Mouse (Mus musculus): ENCODE data around the gene Vps26c. TPM values are rescaled to one million over a fixed set of nuclear protein-coding genes. Genes with fewer than 3 reads are reported as not detected.
"Not testable (repeated sequence)": the region's sequence is repeated elsewhere in the genome, so short reads cannot be mapped to it uniquely, and the experiment has no call there.

Vps26c gene
- polyA plus RNA-seq, 1 experiment: 64.7 TPM

DNA sequence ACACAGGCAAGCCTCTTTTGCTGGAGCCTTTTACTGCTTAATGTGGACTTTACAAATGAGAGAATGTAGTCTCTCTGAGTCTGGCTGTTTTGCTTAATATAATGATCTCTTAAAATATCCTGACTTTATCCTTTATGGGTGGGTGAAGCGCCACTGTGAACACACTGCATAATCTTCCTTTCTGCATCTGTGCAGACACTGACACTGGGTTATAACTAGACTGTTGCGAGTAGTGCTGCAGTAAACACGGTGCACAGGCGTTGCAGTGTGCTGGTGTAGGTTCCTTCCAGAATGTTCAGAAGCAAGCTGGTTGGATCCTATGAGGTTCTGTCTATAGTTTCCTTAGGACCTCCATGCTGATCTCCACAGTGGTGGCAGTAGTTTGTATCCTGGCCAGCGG lies 37.3 kb downstream of the Vps26c start:
- no peak for DNase-seq (ENCODE audit: low spot score)

DNA sequence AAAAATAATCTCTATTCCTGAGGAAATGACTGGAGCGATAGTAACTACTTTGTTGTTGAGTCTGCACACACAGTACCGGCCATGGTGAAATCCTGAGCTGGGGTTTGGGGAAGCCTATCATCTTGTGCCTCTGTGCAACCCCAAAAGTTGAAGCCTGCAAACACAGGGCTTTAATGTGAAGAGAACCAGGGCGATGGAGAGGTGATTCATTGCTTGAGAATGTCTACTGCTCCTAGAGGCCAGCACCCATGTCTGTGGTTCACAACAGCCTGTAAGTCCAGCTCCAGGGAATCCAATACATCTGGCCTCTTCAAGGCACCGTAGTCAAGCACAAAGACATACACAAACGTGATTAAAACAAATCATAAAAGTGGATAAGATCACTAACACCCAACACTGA lies 39.3 kb downstream of the Vps26c start:
- DNase-seq (ENCODE audit: low spot score): no peak

DNA sequence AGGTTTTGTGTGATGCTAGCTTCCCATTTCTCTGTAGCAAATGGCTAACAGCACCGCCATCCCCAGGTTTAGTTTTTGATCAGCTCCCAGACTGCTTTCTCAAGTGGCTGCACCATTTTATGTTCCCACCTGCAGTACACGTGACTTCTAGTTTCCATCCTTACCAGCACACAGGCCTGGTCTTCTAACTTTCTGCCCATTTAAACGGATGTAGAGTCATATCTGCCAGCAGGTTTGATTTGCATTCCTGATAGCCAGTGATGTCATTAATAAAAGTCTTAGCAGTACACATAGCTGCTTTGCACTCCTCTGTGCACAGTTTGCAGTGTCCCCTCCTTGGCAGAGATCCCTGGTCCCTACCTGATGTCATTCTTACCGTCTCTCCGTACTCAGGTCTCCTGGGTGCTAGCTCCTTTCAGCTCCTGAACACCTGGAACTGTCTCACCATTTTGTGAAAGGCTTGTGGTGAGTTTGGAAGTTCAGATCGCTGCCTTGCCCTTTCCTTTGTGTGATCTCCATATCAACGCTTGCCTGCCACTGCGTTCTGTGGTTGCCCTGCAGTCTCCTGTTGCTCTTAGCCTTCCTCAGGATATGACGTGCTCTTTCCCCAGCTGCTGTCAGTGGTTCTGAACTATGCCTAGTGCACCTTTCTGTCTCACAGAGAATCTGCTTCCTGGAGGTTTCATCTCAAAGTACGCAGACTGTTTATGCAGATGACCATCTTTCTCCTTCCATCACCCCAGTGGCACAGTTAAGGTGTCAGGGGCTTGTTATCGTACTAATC lies 41.7 kb downstream of the Vps26c start:
- DNase-seq (ENCODE audit: low spot score): no peak

DNA sequence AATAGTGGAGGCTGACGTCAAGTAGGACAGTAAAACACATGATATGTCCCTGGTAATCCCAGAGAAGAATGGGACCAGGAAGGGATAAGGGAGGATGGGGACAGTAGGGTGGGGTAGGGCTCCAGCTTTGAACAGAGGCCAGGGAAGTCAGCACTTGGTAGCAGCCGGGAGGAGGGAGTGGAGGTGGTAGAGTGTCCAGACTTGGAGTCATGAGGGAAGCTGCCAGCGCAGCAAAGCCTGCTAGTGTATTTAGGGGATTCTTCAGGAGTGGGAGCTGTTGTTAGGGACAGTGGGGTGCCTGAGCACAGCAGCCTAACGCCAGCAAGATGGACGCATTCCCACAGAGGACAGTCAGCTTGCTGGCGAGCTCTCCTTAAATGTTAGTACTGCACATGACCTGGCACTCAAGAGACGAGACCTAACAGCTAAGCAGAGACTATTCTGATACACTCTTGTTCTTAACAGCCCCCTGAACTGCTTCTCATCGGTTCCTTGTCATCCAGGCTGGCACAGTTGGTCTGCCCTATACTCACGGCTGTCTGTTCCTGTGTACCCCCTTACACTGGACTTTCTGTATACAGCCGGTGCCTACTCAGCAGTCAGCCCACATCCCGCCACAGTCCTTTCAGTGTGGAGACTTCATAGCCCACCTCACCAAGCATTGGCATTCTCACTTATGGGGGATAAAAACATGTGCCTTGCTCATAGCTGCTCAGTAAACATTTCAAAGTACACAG lies 53.4 kb downstream of the Vps26c start:
- DNase-seq (ENCODE audit: low spot score): no peak

DNA sequence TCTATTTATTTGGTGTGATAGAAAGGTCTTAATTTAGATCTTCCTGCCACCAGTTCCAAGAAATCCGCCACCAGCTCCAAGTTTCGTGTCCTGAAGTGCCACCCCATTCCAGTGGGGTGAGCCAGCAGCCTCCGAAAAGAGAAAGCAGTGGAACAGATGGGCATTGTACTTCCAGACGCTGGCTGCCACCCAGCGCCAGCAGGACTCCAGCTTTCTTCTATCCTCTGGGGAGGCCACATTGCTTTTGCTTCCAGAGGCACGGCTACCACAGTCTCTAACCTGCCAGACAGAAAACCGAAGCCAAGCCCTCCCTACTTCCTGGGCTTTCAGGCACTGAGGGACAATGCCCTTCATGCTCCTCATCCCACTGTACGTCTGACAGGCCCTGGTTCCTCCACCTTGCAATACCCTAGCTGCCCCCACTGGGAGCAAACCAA lies 54.1 kb downstream of the Vps26c start:
- DNase-seq (ENCODE audit: low spot score): no peak

DNA sequence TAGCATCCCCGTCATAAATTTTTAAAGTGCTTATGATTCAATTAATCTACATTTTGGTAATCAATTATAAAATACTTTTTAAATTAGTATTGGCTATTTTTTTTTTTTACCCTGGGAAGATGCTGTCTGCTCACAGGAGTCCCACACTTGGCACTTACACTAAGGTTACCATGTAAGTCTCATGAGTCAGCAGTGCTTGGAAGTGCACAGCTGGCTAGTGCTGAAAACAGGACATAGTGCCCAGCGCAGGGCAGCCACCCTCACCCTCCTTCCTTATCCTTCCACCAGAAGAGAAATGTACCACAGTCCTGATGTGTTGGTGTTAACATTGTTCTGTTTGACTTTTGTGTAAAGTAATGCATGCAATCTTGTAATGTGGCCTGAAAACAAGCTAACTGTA lies 58.2 kb downstream of the Vps26c start:
- no peak for DNase-seq (ENCODE audit: low spot score)

DNA sequence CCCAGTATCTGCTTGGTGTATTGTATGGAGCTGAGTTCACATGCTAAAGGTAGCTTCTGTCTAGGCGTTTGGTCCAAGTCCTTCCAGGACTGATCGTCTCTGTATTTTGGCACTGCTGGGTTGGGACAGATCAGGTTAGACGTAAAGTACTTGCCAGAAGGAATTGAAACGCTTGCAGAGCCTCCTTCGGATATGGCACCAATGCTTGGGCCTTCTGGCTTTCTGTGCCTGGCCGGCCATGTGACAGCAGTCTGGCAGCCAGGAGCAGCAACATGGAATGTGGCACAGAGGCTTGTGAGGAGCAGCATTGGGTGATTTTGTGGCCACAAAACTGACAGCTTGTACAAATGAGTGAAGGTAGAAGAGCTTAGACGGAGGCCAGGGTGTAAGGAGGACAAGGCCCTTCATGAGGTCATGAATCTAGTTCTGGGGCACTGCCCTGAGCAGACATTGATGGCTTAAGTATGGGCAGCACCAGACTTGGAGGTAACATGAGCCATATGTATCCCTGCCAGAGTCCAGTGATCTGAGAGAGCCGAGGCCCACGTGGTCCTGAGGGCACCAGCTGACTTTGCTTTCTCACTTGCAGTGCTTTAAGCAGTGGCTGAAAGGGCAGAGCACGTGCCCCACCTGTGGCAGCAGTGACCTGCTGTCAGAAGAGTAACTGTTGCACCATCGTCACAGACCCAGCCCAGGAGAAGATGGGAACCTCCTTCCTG lies 59.1 kb downstream of the Vps26c start:
- no peak for DNase-seq (ENCODE audit: low spot score)

DNA sequence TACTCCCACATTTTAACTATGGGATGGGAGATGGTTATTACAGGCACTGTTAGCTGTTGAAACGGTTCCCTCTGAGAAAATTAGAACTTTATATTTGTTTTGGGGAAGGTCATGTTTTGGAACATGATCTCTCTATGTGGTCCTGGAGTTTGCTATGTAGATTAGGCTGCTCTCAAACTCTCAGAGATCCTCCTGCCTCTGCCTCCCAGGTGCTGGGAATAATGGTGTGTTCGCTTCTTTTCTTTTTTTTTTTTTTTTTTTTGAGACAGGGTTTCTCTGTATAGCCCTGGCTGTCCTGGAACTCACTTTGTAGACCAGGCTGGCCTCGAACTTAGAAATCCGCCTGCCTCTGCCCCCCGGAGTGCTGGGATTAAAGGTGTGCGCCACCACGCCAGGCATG lies 60.3 kb downstream of the Vps26c start:
- not testable (repeated sequence) for DNase-seq (ENCODE audit: low spot score)

DNA sequence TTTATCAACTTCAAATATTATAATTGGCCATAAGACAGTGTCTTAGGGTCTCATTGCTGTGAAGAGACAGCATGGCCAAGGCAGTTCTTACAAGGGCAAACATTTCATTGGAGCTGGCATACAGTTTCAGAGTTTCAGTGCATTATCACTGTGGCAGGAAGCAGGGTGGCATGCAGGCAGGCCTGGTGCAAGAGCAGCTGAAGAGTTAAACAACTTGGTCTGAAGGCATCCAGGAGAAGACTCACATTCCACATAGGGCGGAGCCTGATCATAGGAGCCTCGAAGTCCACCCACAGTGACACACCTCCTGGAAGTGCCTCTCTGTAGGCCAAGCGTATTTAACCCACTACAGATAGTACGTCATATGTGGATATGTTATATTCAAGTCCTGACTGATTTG lies 60.7 kb downstream of the Vps26c start:
- DNase-seq (ENCODE audit: low spot score): no peak

DNA sequence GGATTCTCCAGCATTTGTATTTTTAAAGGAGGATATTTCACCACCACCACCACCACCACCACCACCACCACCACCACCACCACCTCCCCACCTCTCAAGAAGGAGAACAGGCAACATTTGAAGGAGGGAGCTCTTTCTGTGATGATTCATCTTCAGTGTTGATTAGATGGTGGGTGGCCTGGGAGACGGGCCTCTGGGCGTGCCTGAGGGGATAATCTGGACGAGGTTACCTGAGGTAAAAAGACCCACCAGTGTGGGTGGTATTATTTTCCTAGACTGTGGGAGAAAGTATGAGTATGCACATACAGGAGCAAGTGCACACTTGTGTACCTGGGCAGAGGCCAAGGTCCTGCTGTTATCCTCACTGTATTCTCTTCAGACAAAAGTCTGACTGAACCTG lies 62.6 kb downstream of the Vps26c start:
- no peak for DNase-seq (ENCODE audit: low spot score)

DNA sequence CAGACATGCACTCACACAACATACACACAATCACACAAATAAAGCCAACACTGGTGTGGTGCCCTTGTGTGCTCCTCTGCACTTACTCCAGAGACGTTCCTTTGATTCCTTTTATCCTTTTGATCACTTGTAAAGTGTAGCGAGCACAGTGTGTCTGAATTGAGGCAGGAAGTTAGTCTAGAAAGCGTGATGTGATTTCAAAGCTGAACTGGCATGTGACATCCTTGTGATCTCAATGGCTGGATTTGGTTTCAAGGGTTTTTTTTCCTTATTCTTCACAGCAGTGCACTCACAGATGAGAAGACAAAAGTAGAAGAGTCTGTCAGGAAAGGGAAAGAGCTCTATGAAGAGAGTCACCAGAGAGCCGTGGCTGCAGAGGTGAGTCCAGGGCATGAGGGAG lies 72.5 kb downstream of the Vps26c start:
- DNase-seq (ENCODE audit: low spot score): no peak

DNA sequence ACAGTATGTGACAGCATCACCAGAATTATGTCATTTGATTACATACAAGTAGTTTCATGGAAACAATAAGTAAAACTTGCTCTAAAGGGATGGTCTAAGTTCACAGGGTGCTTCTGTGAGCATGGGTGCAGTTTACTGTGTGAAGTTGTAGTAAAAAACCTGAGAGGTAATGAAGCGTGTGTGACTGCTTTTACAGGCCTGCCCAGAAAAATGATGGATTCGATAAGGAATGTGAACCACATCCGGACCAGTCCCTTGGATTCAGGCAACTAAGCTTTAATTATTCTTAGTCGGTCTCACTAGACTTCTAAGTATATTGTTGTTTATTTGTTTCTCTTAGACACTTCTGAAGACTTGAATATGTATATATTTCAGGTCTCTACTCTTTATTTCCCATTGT lies 73.9 kb downstream of the Vps26c start:
- no peak for DNase-seq (ENCODE audit: low spot score)

DNA sequence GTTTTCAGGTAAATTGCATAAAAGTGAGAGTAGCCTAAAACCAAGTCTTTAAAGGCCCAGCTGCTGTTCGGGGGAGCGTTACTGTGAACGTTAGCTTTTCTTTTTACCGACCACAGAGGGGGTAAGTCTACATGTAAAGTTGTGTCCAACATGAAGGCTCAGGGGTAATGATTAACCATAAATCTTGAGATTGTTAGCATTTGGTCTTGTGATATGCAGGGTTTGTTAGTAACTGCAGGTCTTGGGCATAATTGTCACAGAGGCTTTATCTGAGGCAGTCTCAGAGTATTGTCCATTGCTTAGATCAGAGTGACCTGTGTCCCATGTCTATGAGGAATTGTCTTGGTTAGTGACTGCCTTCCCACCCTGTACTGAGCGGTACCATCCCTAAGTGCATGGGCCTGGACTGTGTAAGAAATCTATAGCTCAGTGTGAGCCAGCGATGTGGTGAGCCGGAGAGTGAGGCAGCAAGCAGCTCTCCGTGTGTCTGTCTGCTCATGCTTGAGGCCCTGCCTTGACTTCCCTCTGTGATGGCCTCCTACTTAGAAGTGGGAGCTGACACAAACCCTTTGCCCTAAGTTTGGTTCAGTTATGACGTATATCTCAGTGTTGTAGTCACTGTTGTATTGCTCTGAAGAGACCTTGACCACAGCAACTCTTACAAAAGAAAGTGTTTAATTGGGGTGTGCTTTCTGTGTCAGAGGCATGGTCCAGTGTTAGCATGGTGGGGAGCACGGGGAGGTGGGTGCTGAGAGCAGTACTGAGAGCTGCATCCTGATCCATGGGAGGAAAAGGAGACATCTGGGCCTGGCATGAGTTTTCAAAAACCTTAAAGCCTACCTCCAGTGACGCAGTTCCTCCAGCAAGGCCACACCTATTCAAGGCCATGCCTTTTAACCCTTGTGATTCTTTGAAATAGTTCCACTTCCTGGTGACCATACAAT lies 74.8 kb downstream of the Vps26c start:
- no peak for DNase-seq (ENCODE audit: low spot score)

DNA sequence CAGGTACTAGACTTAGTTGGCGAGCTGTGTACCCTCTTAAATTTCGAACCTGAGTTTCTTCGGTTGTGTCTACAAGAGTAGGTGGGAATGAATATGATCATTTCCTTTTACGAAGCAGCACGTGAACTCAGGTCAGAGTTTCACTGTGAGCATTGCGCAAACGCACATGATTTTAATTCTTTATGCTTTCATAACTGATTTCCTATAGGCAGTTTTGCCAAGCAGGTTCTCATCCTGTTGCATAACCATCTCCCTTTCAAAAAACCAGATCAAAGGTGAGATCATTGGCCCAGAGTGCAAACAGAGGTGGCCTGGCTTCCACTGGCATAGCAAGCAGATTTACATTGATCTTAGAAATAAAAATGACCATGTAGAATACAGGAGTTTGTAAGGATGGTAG lies 77.0 kb downstream of the Vps26c start:
- DNase-seq (ENCODE audit: low spot score): no peak

DNA sequence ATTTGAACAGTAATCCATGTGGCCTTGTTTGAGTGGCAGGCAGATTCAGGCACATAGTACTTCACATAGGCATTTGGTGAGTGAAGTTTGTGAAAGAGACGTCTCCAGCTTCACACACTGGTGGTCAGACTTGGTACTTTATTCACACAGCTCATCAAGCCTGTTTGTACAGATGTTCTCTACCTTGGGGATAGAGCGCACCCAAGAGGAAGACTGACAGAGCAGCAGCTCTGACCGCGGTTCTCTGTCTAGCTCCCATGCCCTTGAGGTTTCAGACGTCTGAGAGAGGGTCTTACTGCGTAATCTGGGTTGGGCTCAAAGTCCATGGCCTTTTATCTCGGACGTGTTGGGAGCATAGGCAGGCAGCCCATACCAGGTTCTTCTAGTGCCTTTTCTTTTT lies 77.5 kb downstream of the Vps26c start:
- no peak for DNase-seq (ENCODE audit: low spot score)

Other genes with a start within 250 kb of the Vps26c start
- gene Hlcs, start 213.3 kb downstream of the Vps26c start, polyA plus RNA-seq (2012; rRNA removed): 11.0 and 11.9 TPM in 2 replicates
- 2.1 and 2.2 TPM in 2 replicates for gene Ripply3, start 198.4 kb downstream of the Vps26c start, polyA plus RNA-seq (2012; rRNA removed)
- 39.1 and 45.7 TPM in 2 replicates for gene Ttc3, start 156.2 kb downstream of the Vps26c start, polyA plus RNA-seq (2012; rRNA removed)
- gene Pigp, start 155.0 kb downstream of the Vps26c start, polyA plus RNA-seq (2012; rRNA removed): 92.5 and 102 TPM in 2 replicates
- 25.4 and 31.6 TPM in 2 replicates for gene Dyrk1a, start 43.2 kb upstream of the Vps26c start, polyA plus RNA-seq (2012; rRNA removed)